Mouse (Mus musculus) CH12.LX (cell line): Measurements from ENCODE around the gene Mettl1. TPM values are rescaled to one million over a fixed set of nuclear protein-coding genes. Genes with fewer than 3 reads are reported as not detected.

Experiments
- DNase-seq: peaks from one replicate; pipeline ENCODE4 v3.0.0-alpha.2; 2013; ENCODE audit errors: extremely low read depth
- H3K27ac ChIP-seq: 2 replicates; pipeline ENCODE4 v1.5.1; 2012; ENCODE audit warnings: low read depth, mild to moderate bottlenecking, control low read depth, moderate library complexity; ENCODE audit not compliant: insufficient read depth
- H3K27me3 ChIP-seq: replicated peaks from 2 replicates; pipeline ENCODE3; 2012; ENCODE audit warnings: inconsistent platforms
- H3K36me3 ChIP-seq, 2 experiments: replicated peaks in 1 of 2; 2 replicates each; pipeline versions ENCODE3 to v1.6.1; 2012; ENCODE audit warnings: inconsistent platforms in 1 of 2, low read length in 1 of 2, mild to moderate bottlenecking in 1 of 2, mixed read lengths in 1 of 2, moderate library complexity in 1 of 2; ENCODE audit not compliant: control insufficient read depth in 1 of 2, insufficient read depth in 1 of 2
- H3K4me1 ChIP-seq, 2 experiments: 2 replicates each; pipeline ENCODE4 v1.6.1; 2012; ENCODE audit warnings: inconsistent platforms in 1 of 2, moderate library complexity in 1 of 2; ENCODE audit not compliant: insufficient read depth in 2 of 2, control insufficient read depth in 1 of 2
- H3K4me2 ChIP-seq: 2 replicates; pipeline ENCODE4 v1.6.1; 2012; ENCODE audit warnings: low read depth, mild to moderate bottlenecking, control low read depth; ENCODE audit not compliant: poor library complexity, insufficient read depth, severe bottlenecking
- H3K4me3 ChIP-seq, 3 experiments: fragments of 150-350 bp in 1 of 3; sonication (generic) in 1 of 3; replicated peaks in 1 of 3; 2 replicates each; pipeline versions ENCODE3 to v1.5.1; 2011 to 2012; ENCODE audit warnings: low read depth in 2 of 3, low read length in 2 of 3, mild to moderate bottlenecking in 2 of 3, moderate library complexity in 2 of 3, control low read depth in 1 of 3, improper control_type of control experiment in 1 of 3, inconsistent platforms in 1 of 3, mixed read lengths in 1 of 3; ENCODE audit not compliant: poor library complexity in 1 of 3
- H3K79me2 ChIP-seq: replicated peaks from 2 replicates; pipeline ENCODE4 v1.6.1; 2012; ENCODE audit warnings: mild to moderate bottlenecking, moderate library complexity; ENCODE audit not compliant: control insufficient read depth, poor library complexity, insufficient read depth, severe bottlenecking; ENCODE audit errors: extremely low read depth
- H3K9ac ChIP-seq: 2 replicates; pipeline ENCODE4 v1.6.1; 2012; ENCODE audit warnings: low read depth, mild to moderate bottlenecking, control low read depth, moderate library complexity; ENCODE audit not compliant: insufficient read depth
- H3K9me3 ChIP-seq: replicated peaks from 2 replicates; pipeline ENCODE3; 2012; ENCODE audit warnings: low read length, inconsistent platforms, mixed read lengths
- BHLHE40 ChIP-seq: IDR thresholded peaks from 2 replicates; pipeline ENCODE4 v1.6.1; 2011; ENCODE audit warnings: mild to moderate bottlenecking, low read depth, low read length, improper control_type of control experiment
- CTCF ChIP-seq, 2 experiments: IDR thresholded peaks in 1 of 2; conservative IDR thresholded peaks in 1 of 2; 2 replicates each; pipeline ENCODE4 v1.5.1; 2011 to 2012; ENCODE audit warnings: low read depth in 2 of 2, low read length in 2 of 2, improper control_type of control experiment in 1 of 2, inconsistent platforms in 1 of 2, mild to moderate bottlenecking in 1 of 2, moderate library complexity in 1 of 2
- EP300 ChIP-seq: IDR thresholded peaks from 2 replicates; pipeline ENCODE4 v1.6.1; 2011; ENCODE audit warnings: low read length, improper control_type of control experiment
- HCFC1 ChIP-seq: IDR thresholded peaks from 2 replicates; pipeline ENCODE4 v1.6.1; 2012; ENCODE audit warnings: low read depth, mild to moderate bottlenecking, inconsistent platforms, low read length, improper control_type of control experiment
- KAT2A ChIP-seq: IDR thresholded peaks from 2 replicates; pipeline ENCODE4 v1.6.1; 2012; ENCODE audit warnings: low read length, improper control_type of control experiment, inconsistent platforms; ENCODE audit not compliant: insufficient replicate concordance
- MAFK ChIP-seq: IDR thresholded peaks from 2 replicates; pipeline ENCODE4 v1.6.1; 2011; ENCODE audit warnings: low read length, improper control_type of control experiment; ENCODE audit not compliant: insufficient replicate concordance
- MEF2A ChIP-seq: IDR thresholded peaks from 2 replicates; pipeline ENCODE4 v1.6.1; 2014; ENCODE audit warnings: low read depth, mild to moderate bottlenecking, inconsistent platforms, low read length, improper control_type of control experiment, borderline replicate concordance
- MYC ChIP-seq: IDR thresholded peaks from 2 replicates; pipeline ENCODE4 v1.6.1; 2011; ENCODE audit warnings: low read depth, mild to moderate bottlenecking, improper control_type of control experiment, low read length
- POLR2A ChIP-seq: IDR thresholded peaks from 2 replicates; pipeline ENCODE4 v1.6.1; 2011; ENCODE audit warnings: low read depth, mild to moderate bottlenecking, improper control_type of control experiment, low read length
- RCOR1 ChIP-seq: conservative IDR thresholded peaks from 2 replicates; pipeline ENCODE4 v1.6.1; 2012; ENCODE audit warnings: low read depth, mild to moderate bottlenecking, inconsistent platforms, low read length, improper control_type of control experiment
- SIN3A ChIP-seq: IDR thresholded peaks from 2 replicates; pipeline ENCODE4 v1.6.1; 2012; ENCODE audit warnings: low read length, improper control_type of control experiment, inconsistent platforms
- TCF12 ChIP-seq: IDR thresholded peaks from 2 replicates; pipeline ENCODE4 v1.6.1; 2014; ENCODE audit warnings: low read depth, mild to moderate bottlenecking, inconsistent platforms, low read length, improper control_type of control experiment
- USF2 ChIP-seq: conservative IDR thresholded peaks from 2 replicates; pipeline ENCODE4 v1.6.1; 2011; ENCODE audit warnings: low read depth, low read length, improper control_type of control experiment
- dilution Hi-C: fragments of 300-500 bp; cut with MboI; formaldehyde crosslinking; loops from 2 replicates; pipeline ENCODE4 v1.14.3; 2020; ENCODE audit warnings: low sequenced_read_pairs; ENCODE audit not compliant: extremely low pct_unique_long_range_greater_than_20kb, extremely low pct_ligation_motif_present
- in situ Hi-C: fragments of 300-500 bp; cut with MboI; formaldehyde crosslinking; loops from 3 replicates; pipeline ENCODE4 v1.14.3; 2019; ENCODE audit warnings: low sequenced_read_pairs, low pct_ligation_motif_present, low pct_unique_long_range_greater_than_20kb, mixed read lengths
- polyA plus RNA-seq: library from polyadenylated mRNA; unstranded; fragments of >175 nt; gene quantifications from 2 replicates; pipeline ENCODE4 v1.2.1, GENCODE M21; 2012; ENCODE audit warnings: low read depth; ENCODE audit not compliant: insufficient read length
- total RNA-seq, 2 experiments: library from RNA; depleted of rRNA; stranded (reverse); fragments of 300-350 nt in 1 of 2; fragments of >200 nt in 1 of 2; gene quantifications; 2 replicates each; pipeline ENCODE4 v1.2.3; 2012 to 2014

Mettl1 gene
- total and polyA plus RNA-seq, 3 experiments = 21.6 to 49.4 (median 28.4) TPM

GRCm38 (mm10) chr10:127080901-127081780 is 39.9 kb downstream of the Mettl1 start:
- peaks cover 9% of the 10 kb centered on the region for H3K79me2 ChIP-seq
- H3K27me3 ChIP-seq = no peaks in the 10 kb centered on the region
- DNase-seq = no peak
- no peaks in the 10 kb centered on the region for H3K9me3 ChIP-seq
- no peak overlapping the region for H3K27ac ChIP-seq
- H3K4me1 ChIP-seq = peaks cover 2 to 18% of the 10 kb centered on the region in 2 experiments; a peak in 3 of 4 replicates
- dilution Hi-C loops = no loop called here
- no peak overlapping the region for H3K4me2 ChIP-seq
- no peak overlapping the region for H3K9ac ChIP-seq
- no peak for TF ChIP-seq MYC
- TF ChIP-seq MAFK = no peak
- TF ChIP-seq BHLHE40 = no peak
- no peak for TF ChIP-seq MEF2A
- no peak for TF ChIP-seq USF2
- peaks cover 45 to 82% of the 10 kb centered on the region in 2 experiments for H3K36me3 ChIP-seq
- in situ Hi-C loops = no loop called here
- no peak overlapping the region for H3K4me3 ChIP-seq

- H3K4me1 ChIP-seq = peaks cover 0 to 8% of the 10 kb centered on the region in 2 experiments; a peak in 2 of 4 replicates
- no peak overlapping the region for H3K4me2 ChIP-seq
- H3K27ac ChIP-seq = no peak overlapping the region
- H3K36me3 ChIP-seq = peaks cover 55 to 92% of the 10 kb centered on the region in 2 experiments
- no peak overlapping the region for H3K4me3 ChIP-seq
- no peak overlapping the region for H3K9ac ChIP-seq
- no peaks in the 10 kb centered on the region for H3K9me3 ChIP-seq
- dilution Hi-C loops = no loop called here
- DNase-seq = no peak
- in situ Hi-C loops = no loop called here
- no peaks in the 10 kb centered on the region for H3K27me3 ChIP-seq
- TF ChIP-seq HCFC1 (no peak), KAT2A (no peak), SIN3A (no peak), MEF2A (no peak), TCF12 (no peak), POLR2A (no peak), USF2 (no peak), RCOR1 (no peak), CTCF (conservative IDR thresholded peaks at IDR 0.05 in 1 of 2, IDR thresholded peaks at IDR 0.05 in 1 of 2; ENCODE audit: low read depth in 2 of 2, low read length in 2 of 2) (no peak), EP300 (no peak)
- TF ChIP-seq, all 38 proteins: peak for 0
- H3K79me2 ChIP-seq = peaks cover 3% of the 10 kb centered on the region; the same call in 1 of the 2 replicates
These were observed 40.9 kb downstream of the Mettl1 start for GRCm38 (mm10) chr10:127081996-127082620.
